In the genomic region with DNA sequence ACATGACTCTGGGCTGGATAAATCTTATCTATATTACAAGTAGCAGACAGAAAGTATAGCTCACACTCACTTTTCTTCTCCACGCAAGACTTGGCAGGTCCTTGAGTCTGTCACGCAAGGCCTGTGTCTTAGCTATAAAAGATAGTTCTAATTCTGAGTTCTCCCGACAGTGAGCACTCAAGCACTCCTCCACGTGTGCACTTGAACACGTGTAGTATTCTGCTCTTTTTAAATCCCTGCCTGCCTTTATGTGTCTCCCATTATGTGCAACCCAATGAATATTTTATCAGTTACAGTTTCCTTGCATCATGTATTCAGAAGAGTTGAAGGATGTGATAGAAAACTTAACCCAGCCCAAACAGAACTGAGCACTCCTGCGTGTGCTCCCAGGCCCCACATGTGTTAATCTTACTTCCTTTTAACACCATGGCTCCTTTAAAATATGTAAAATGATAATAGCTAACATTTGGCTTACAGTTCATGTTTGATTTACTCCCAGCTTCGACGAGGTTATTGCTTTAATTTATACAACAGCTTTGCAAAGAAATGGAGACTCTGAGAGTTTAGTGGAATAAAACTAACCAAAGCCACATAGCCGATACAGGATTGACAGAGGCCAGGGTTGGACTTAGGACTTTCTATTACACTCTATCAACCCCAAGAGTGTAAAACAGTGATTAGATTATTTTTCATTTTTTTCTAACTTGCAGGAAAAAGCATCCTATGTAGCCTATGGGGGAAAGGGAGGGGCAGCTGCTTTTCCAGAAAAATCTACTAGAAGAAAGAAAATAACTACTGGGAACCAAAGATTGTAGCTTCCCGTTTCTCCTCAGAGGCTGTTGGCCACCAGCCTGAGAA, we compare ENCODE assay signal across 16 mouse cellular contexts.
DNase-seq lines count a peak whose midpoint lies in the region; ATAC-seq and TF ChIP-seq lines count a peak whose summit lies in the region.
"Had no signal": no experiment of that assay in that cellular context is flagged by ENCODE, and none has a peak within 500 bp of the region (broad histone marks: within the 10 kb centered on the region; RNA-seq: fewer than 3 reads in every experiment).

No protein-coding gene starts in this region.

- no peak for DNase-seq in heart, postnatal 36 days
- no peak for DNase-seq in limb, embryonic 10.5 days (ENCODE audit: low spot score)
- peak; percentile 75 for DNase-seq in MEL (ENCODE audit: low read depth, low spot score)
- peak; percentile 39 for DNase-seq in MEL-GATA-1-ER (ENCODE audit: extremely low read depth, low read depth)
- DNase-seq in layer of hippocampus, postnatal 10 days (ENCODE audit: low spot score in 2 of 2) = no peak
- DNase-seq: adrenal gland, postnatal 14 days; cerebellum, adult 9-11 months; thymus, postnatal 25 days had no signal

- TF ChIP-seq CTCF in MEL (IDR thresholded peaks at IDR 0.05 in 2 of 3, conservative IDR thresholded peaks at IDR 0.05 in 1 of 3; ENCODE audit: control insufficient read depth in 1 of 3, insufficient read depth in 1 of 3, low read depth in 2 of 3, low read length in 3 of 3, poor library complexity in 1 of 3, severe bottlenecking in 1 of 3) = no peak

- no peaks in the 10 kb centered on the region for H3K27me3 ChIP-seq in heart, embryonic 16.5 days (ENCODE audit: control insufficient read depth, insufficient read depth, low read length)
- H3K27me3 ChIP-seq in limb, embryonic 15.5 days = no peaks in the 10 kb centered on the region
- no peaks in the 10 kb centered on the region for H3K27me3 ChIP-seq in limb, embryonic 10.5 days (ENCODE audit: low read depth, poor library complexity, severe bottlenecking)
- H3K27me3 ChIP-seq in MEL (ENCODE audit: control insufficient read depth in 1 of 2, insufficient read depth in 2 of 2, low read length in 2 of 2) = no peaks in the 10 kb centered on the region
- H3K27me3 ChIP-seq: forebrain, embryonic 12.5 days; limb, embryonic 13.5 days; liver, embryonic 15.5 days; midbrain, embryonic 13.5 days; Patski had no signal

- H3K9ac ChIP-seq in heart, embryonic 16.5 days (ENCODE audit: low read length) = no peak overlapping the region
- H3K9ac ChIP-seq in limb, embryonic 15.5 days = no peak overlapping the region
- H3K9ac ChIP-seq in MEL (ENCODE audit: control insufficient read depth, low read depth, low read length, poor library complexity, severe bottlenecking) = peak overlapping the region; percentile 21; the same call in 1 of the 2 replicates
- H3K9ac ChIP-seq: forebrain, embryonic 12.5 days; limb, embryonic 13.5 days; liver, embryonic 15.5 days; midbrain, embryonic 13.5 days had no signal

- H3K4me2 ChIP-seq in heart, embryonic 16.5 days (ENCODE audit: low read depth, low read length) = no peak overlapping the region
- H3K4me2 ChIP-seq in limb, embryonic 15.5 days = no peak overlapping the region
- H3K4me2 ChIP-seq: forebrain, embryonic 12.5 days; limb, embryonic 13.5 days; liver, embryonic 15.5 days; midbrain, embryonic 13.5 days had no signal

- H3K36me3 ChIP-seq in heart, embryonic 16.5 days (ENCODE audit: control insufficient read depth, insufficient read depth) = no peaks in the 10 kb centered on the region
- H3K36me3 ChIP-seq in limb, embryonic 15.5 days = no peaks in the 10 kb centered on the region
- peaks cover 11% of the 10 kb centered on the region for H3K36me3 ChIP-seq in limb, embryonic 10.5 days
- H3K36me3 ChIP-seq in MEL (ENCODE audit: control insufficient read depth in 1 of 2, insufficient read depth in 2 of 2, low read length in 2 of 2) = peaks cover 0 to 39% of the 10 kb centered on the region in 2 experiments; a peak in 2 of 4 replicates
- H3K36me3 ChIP-seq: forebrain, embryonic 12.5 days; liver, embryonic 15.5 days; midbrain, embryonic 13.5 days had no signal

- H3K4me3 ChIP-seq in heart, embryonic 16.5 days (ENCODE audit: low read length) = no peak overlapping the region
- H3K4me3 ChIP-seq in limb, embryonic 15.5 days = no peak overlapping the region
- no peak overlapping the region for H3K4me3 ChIP-seq in limb, embryonic 10.5 days
- H3K4me3 ChIP-seq in MEL (ENCODE audit: control insufficient read depth in 1 of 2, insufficient read depth in 1 of 2, low read depth in 2 of 2, low read length in 2 of 2) = peak overlapping the region in 1 of 2 experiments; percentile 12; a peak in 1 of 4 replicates
- H3K4me3 ChIP-seq: forebrain, embryonic 12.5 days; limb, embryonic 13.5 days; liver, embryonic 15.5 days; midbrain, embryonic 13.5 days had no signal

- no peak for TF ChIP-seq POLR2A in MEL (IDR thresholded peaks at IDR 0.05; ENCODE audit: control insufficient read depth in 1 of 2, insufficient read depth in 1 of 2, low read depth in 1 of 2, low read length in 2 of 2, poor library complexity in 1 of 2)

- H3K4me1 ChIP-seq in heart, embryonic 16.5 days (ENCODE audit: control insufficient read depth, insufficient read depth, low read length) = peaks cover 8% of the 10 kb centered on the region
- 0 out of 2 replicates have a peak, but pooled peaks cover 3% of the 10 kb centered on the region for H3K4me1 ChIP-seq in limb, embryonic 15.5 days
- peaks cover 10% of the 10 kb centered on the region for H3K4me1 ChIP-seq in limb, embryonic 10.5 days
- peaks cover 15 to 33% of the 10 kb centered on the region in 2 experiments for H3K4me1 ChIP-seq in MEL (ENCODE audit: control insufficient read depth in 1 of 2, insufficient read depth in 2 of 2, low read length in 2 of 2)
- H3K4me1 ChIP-seq: forebrain, embryonic 12.5 days; midbrain, embryonic 13.5 days had no signal

- H3K79me2 ChIP-seq in MEL (ENCODE audit: control insufficient read depth, insufficient read depth, low read length, poor library complexity) = no peaks in the 10 kb centered on the region

- H3K9me3 ChIP-seq in heart, embryonic 16.5 days (replicated peaks; ENCODE audit: control insufficient read depth, low read length) = peaks cover 9% of the 10 kb centered on the region
- H3K9me3 ChIP-seq in limb, embryonic 15.5 days = peaks cover 5% of the 10 kb centered on the region; the same call in 1 of the 2 replicates
- 0 out of 2 replicates have a peak, but pooled peaks cover 3% of the 10 kb centered on the region for H3K9me3 ChIP-seq in limb, embryonic 10.5 days (replicated peaks)
- H3K9me3 ChIP-seq in MEL (replicated peaks; ENCODE audit: insufficient read depth, low read length) = no peaks in the 10 kb centered on the region
- H3K9me3 ChIP-seq: liver, embryonic 15.5 days; midbrain, embryonic 13.5 days had no signal

- intact Hi-C loops in heart, postnatal 36 days (cut with DNase I) = loop anchor here (10.0 kb wide), 1 partner anchor 155 kb away; no protein-coding TSS in a partner anchor

- TF ChIP-seq RAD21 in MEL (IDR thresholded peaks at IDR 0.05; ENCODE audit: low read depth, low read length) = no peak

- H3K27ac ChIP-seq in heart, embryonic 16.5 days (ENCODE audit: low read length) = peak overlapping the region; percentile 61
- 0 out of 2 replicates have a peak overlapping the region, but pooled peaks have one; percentile 22 for H3K27ac ChIP-seq in limb, embryonic 15.5 days
- no peak overlapping the region for H3K27ac ChIP-seq in limb, embryonic 10.5 days
- H3K27ac ChIP-seq in MEL (ENCODE audit: control insufficient read depth, low read depth, low read length) = peak overlapping the region; percentile 74
- H3K27ac ChIP-seq: forebrain, embryonic 12.5 days; limb, embryonic 13.5 days; liver, embryonic 15.5 days; midbrain, embryonic 13.5 days had no signal

- WGBS in heart, embryonic 16.5 days = 53% methylated on average over 10 of the region's 10 CpGs
- WGBS in limb, embryonic 15.5 days = 80% methylated on average over 10 of the region's 10 CpGs
- 93% methylated on average over 10 of the region's 10 CpGs for WGBS in limb, embryonic 10.5 days

- peak; percentile 32 to 62; a peak in 3 of 4 replicates for TF ChIP-seq EP300 in MEL (IDR thresholded peaks at IDR 0.05; ENCODE audit: low read depth in 1 of 2, low read length in 2 of 2)

- peak; percentile 6; the same call in 1 of the 2 replicates for ATAC-seq in heart, embryonic 16.5 days (replicated peaks; ENCODE audit: extremely low read depth, insufficient read depth, low FRiP score)
- ATAC-seq in limb, embryonic 15.5 days (ENCODE audit: insufficient number of reproducible peaks, low FRiP score, low TSS enrichment, low read depth) = no peak
- ATAC-seq: activated CD4-positive, CD25-positive, alpha-beta regulatory T cell, adult 4 months; midbrain, embryonic 13.5 days; Patski had no signal

TF ChIP-seq in MEL, 35 proteins besides CTCF, POLR2A, EP300 and RAD21:
- TF ChIP-seq NRF1 (IDR thresholded peaks at IDR 0.05; ENCODE audit: insufficient read depth, low read depth, low read length, poor library complexity, severe bottlenecking) (no peak), GATA1 (IDR thresholded peaks at IDR 0.05; ENCODE audit: low read depth, low read length) (peak; percentile 19; the same call in 1 of the 2 replicates), MYC (IDR thresholded peaks at IDR 0.05; ENCODE audit: low read depth, low read length) (peak; percentile 73), MXI1 (IDR thresholded peaks at IDR 0.05; ENCODE audit: low read depth, low read length) (peak; percentile 80), ETS1 (IDR thresholded peaks at IDR 0.05; ENCODE audit: low read depth, low read length) (peak; percentile 57), TCF12 (IDR thresholded peaks at IDR 0.05; ENCODE audit: low read depth, low read length) (peak; percentile 60; the same call in 1 of the 2 replicates), ZNF384 (IDR thresholded peaks at IDR 0.05; ENCODE audit: low read depth, low read length) (no peak), MAX (IDR thresholded peaks at IDR 0.05; ENCODE audit: low read length) (peak; percentile 76), TAL1 (IDR thresholded peaks at IDR 0.05; ENCODE audit: low read length) (peak; percentile 42), ZMIZ1 (IDR thresholded peaks at IDR 0.05; ENCODE audit: low read depth, low read length) (no peak), SIN3A (IDR thresholded peaks at IDR 0.05; ENCODE audit: low read length) (peak; percentile 56; the same call in 1 of the 2 replicates)

Comparison
In these comparisons a context has a peak if more than half of its experiments do, and no peak if none do; other contexts are left out.
1. DNase-seq: peak in MEL (single experiment) and MEL-GATA-1-ER (single experiment); none in heart, postnatal 36 days (0 of 2), limb, embryonic 10.5 days (single experiment) and layer of hippocampus, postnatal 10 days (0 of 2).